Mouse (Mus musculus) MEL (cell line): ENCODE data around the gene Dpf3. TPM values are rescaled to one million over a fixed set of nuclear protein-coding genes. Genes with fewer than 3 reads are reported as not detected.

Source experiments
- DNase-seq: peaks from one replicate; pipeline ENCODE4 v3.0.0; 2011; ENCODE audit warnings: low read depth, low spot score
- H3K27ac ChIP-seq: 2 replicates; pipeline ENCODE4 v1.5.1; 2012; ENCODE audit warnings: low read depth, mild to moderate bottlenecking, control low read depth, low read length, moderate library complexity; ENCODE audit not compliant: control insufficient read depth
- H3K27me3 ChIP-seq, 2 experiments: fragments of 150-350 bp in 1 of 2; sonication (generic) in 1 of 2; 2 replicates each; pipeline ENCODE4 v1.6.1; 2012; ENCODE audit warnings: low read length in 2 of 2, mild to moderate bottlenecking in 2 of 2, improper control_type of control experiment in 1 of 2, moderate library complexity in 1 of 2; ENCODE audit not compliant: insufficient read depth in 2 of 2, control insufficient read depth in 1 of 2
- H3K36me3 ChIP-seq, 2 experiments: 2 replicates each; pipeline ENCODE4 v1.6.1; 2012 to 2014; ENCODE audit warnings: low read length in 2 of 2, improper control_type of control experiment in 1 of 2, inconsistent platforms in 1 of 2, mild to moderate bottlenecking in 1 of 2; ENCODE audit not compliant: insufficient read depth in 2 of 2, control insufficient read depth in 1 of 2
- H3K4me1 ChIP-seq, 2 experiments: fragments of 150-350 bp in 1 of 2; sonication (generic) in 1 of 2; 2 replicates each; pipeline ENCODE4 v1.6.1; 2012; ENCODE audit warnings: low read length in 2 of 2, improper control_type of control experiment in 1 of 2, mild to moderate bottlenecking in 1 of 2; ENCODE audit not compliant: insufficient read depth in 2 of 2, control insufficient read depth in 1 of 2
- H3K4me3 ChIP-seq, 2 experiments: fragments of 150-350 bp in 1 of 2; sonication (generic) in 1 of 2; 2 replicates each; pipeline ENCODE4 v1.5.1; 2012; ENCODE audit warnings: low read depth in 2 of 2, low read length in 2 of 2, mild to moderate bottlenecking in 2 of 2, moderate library complexity in 2 of 2, control low read depth in 1 of 2, improper control_type of control experiment in 1 of 2; ENCODE audit not compliant: control insufficient read depth in 1 of 2, insufficient read depth in 1 of 2
- H3K79me2 ChIP-seq: 2 replicates; pipeline ENCODE4 v1.6.1; 2012; ENCODE audit warnings: mild to moderate bottlenecking, low read length, moderate library complexity; ENCODE audit not compliant: control insufficient read depth, poor library complexity, insufficient read depth
- H3K9ac ChIP-seq: 2 replicates; pipeline ENCODE4 v1.6.1; 2012; ENCODE audit warnings: low read depth, mild to moderate bottlenecking, control low read depth, low read length, moderate library complexity; ENCODE audit not compliant: control insufficient read depth, poor library complexity, severe bottlenecking
- H3K9me3 ChIP-seq: fragments of 150-350 bp; sonication (generic); replicated peaks from 2 replicates; pipeline ENCODE4 v1.6.1; 2012; ENCODE audit warnings: mild to moderate bottlenecking, low read length, improper control_type of control experiment, moderate library complexity; ENCODE audit not compliant: insufficient read depth
- E2F4 ChIP-seq: IDR thresholded peaks from 2 replicates; pipeline ENCODE4 v1.6.1; 2011; ENCODE audit warnings: low read depth, low read length, improper control_type of control experiment, borderline replicate concordance
- EP300 ChIP-seq, 2 experiments: IDR thresholded peaks; 2 replicates each; pipeline ENCODE4 v1.6.1; 2011; ENCODE audit warnings: improper control_type of control experiment in 2 of 2, low read length in 2 of 2, low read depth in 1 of 2, mild to moderate bottlenecking in 1 of 2
- GABPA ChIP-seq: IDR thresholded peaks from 2 replicates; pipeline ENCODE4 v1.6.1; 2012; ENCODE audit warnings: low read depth, mild to moderate bottlenecking, inconsistent platforms, low read length, improper control_type of control experiment, moderate library complexity
- GATA1 ChIP-seq: IDR thresholded peaks from 2 replicates; pipeline ENCODE4 v1.6.1; 2011; ENCODE audit warnings: low read depth, low read length, improper control_type of control experiment
- JUND ChIP-seq: IDR thresholded peaks from 2 replicates; pipeline ENCODE4 v1.6.1; 2011; ENCODE audit warnings: low read depth, mild to moderate bottlenecking, improper control_type of control experiment, low read length
- KAT2A ChIP-seq: conservative IDR thresholded peaks from 2 replicates; pipeline ENCODE4 v1.6.1; 2012; ENCODE audit warnings: low read depth, low read length, improper control_type of control experiment, inconsistent platforms
- MAZ ChIP-seq: IDR thresholded peaks from 2 replicates; pipeline ENCODE4 v1.6.1; 2012; ENCODE audit warnings: low read depth, mild to moderate bottlenecking, inconsistent platforms, low read length, improper control_type of control experiment
- MEF2A ChIP-seq: IDR thresholded peaks from 2 replicates; pipeline ENCODE4 v1.6.1; 2014; ENCODE audit warnings: low read depth, mild to moderate bottlenecking, inconsistent platforms, low read length, improper control_type of control experiment; ENCODE audit not compliant: poor library complexity, insufficient replicate concordance, severe bottlenecking; ENCODE audit errors: extremely low read depth
- MYB ChIP-seq: IDR thresholded peaks from 2 replicates; pipeline ENCODE4 v1.6.1; 2011; ENCODE audit warnings: mild to moderate bottlenecking, low read depth, low read length, improper control_type of control experiment
- POLR2AphosphoS5 ChIP-seq: IDR thresholded peaks from 2 replicates; pipeline ENCODE4 v1.6.1; 2012; ENCODE audit warnings: low read depth, borderline replicate concordance, mild to moderate bottlenecking, inconsistent platforms, low read length, moderate library complexity, mixed read lengths
- SIN3A ChIP-seq: IDR thresholded peaks from 2 replicates; pipeline ENCODE4 v1.6.1; 2012; ENCODE audit warnings: low read length, improper control_type of control experiment, inconsistent platforms
- TBP ChIP-seq: IDR thresholded peaks from 2 replicates; pipeline ENCODE4 v1.8.0; 2011; ENCODE audit warnings: low read depth, low read length, improper control_type of control experiment
- TCF12 ChIP-seq: IDR thresholded peaks from 2 replicates; pipeline ENCODE4 v1.6.1; 2014; ENCODE audit warnings: low read depth, mild to moderate bottlenecking, inconsistent platforms, low read length, improper control_type of control experiment, moderate library complexity
- UBTF ChIP-seq: IDR thresholded peaks from 2 replicates; pipeline ENCODE4 v1.6.1; 2012; ENCODE audit warnings: low read depth, mild to moderate bottlenecking, inconsistent platforms, low read length, improper control_type of control experiment, moderate library complexity, borderline replicate concordance; ENCODE audit not compliant: insufficient read depth
- ZKSCAN1 ChIP-seq: IDR thresholded peaks from 2 replicates; pipeline ENCODE4 v1.6.1; 2012; ENCODE audit warnings: low read depth, mild to moderate bottlenecking, inconsistent platforms, low read length, improper control_type of control experiment, moderate library complexity
- ZMIZ1 ChIP-seq: IDR thresholded peaks from 2 replicates; pipeline ENCODE4 v1.6.1; 2012; ENCODE audit warnings: low read depth, mild to moderate bottlenecking, inconsistent platforms, low read length, improper control_type of control experiment, moderate library complexity
- ZNF384 ChIP-seq: IDR thresholded peaks from 2 replicates; pipeline ENCODE4 v1.6.1; 2012; ENCODE audit warnings: low read depth, mild to moderate bottlenecking, inconsistent platforms, low read length, improper control_type of control experiment
- polyA plus RNA-seq, 2 experiments: library from polyadenylated mRNA; stranded (reverse) in 1 of 2; unstranded in 1 of 2; fragments of >175 nt in 1 of 2; fragments of >200 nt in 1 of 2; gene quantifications; 2 replicates each; pipeline versions ENCODE4 v1.2.1 to v1.2.4; 2012; ENCODE audit warnings: low replicate concordance in 2 of 2, low read depth in 1 of 2; ENCODE audit not compliant: insufficient read length in 2 of 2, insufficient read depth in 1 of 2, missing spikeins in 1 of 2
- total RNA-seq: library from RNA; depleted of rRNA; stranded (reverse); fragments of 300-350 nt; gene quantifications from 2 replicates; pipeline ENCODE4 v1.2.3, GENCODE M21; 2012

The Dpf3 gene
- total and polyA plus RNA-seq, 3 experiments, result 4.2 to 6.8 TPM; not detected in 1

DNA sequence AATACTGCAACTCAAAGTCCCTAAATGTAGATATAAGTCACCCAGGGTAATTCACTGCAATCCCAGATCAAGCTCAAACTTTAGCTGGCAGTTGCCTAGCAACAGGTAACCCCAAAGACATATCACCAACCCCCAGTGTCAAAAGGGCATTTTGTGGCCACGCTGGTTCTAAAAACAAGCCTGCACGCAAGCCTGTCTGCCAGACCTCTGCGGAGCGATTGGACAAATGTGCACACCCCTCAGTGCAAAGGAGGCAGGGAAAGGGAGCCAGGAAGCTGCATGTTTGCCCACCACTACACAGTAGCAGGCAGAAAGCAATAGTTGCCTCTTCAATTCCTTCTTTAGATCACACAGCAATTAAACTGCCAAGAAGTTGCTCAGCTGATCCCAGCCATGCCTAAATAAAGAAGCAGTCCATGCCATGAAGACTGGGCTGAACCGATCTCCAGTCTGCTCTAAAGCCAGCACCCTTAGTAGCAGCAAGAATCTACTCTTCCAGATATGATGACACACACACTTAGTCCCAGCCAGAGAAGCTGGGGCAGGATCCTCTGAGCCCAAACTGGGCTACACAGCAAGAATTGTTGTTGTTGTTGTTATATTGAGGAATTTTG, 13.4 kb downstream of the Dpf3 start:
- Histone ChIP-seq H3K4me3 (no peak overlapping the region), H3K27ac (no peak overlapping the region), H3K4me1 (peaks cover 0 to 5% of the 10 kb centered on the region in 2 experiments; a peak in 2 of 4 replicates), H3K9me3 (no peaks in the 10 kb centered on the region), H3K9ac (no peak overlapping the region), H3K79me2 (peaks cover 3% of the 10 kb centered on the region; the same call in 1 of the 2 replicates), H3K27me3 (no peaks in the 10 kb centered on the region), H3K36me3 (peaks cover 0 to 5% of the 10 kb centered on the region in 2 experiments; a peak in 2 of 4 replicates)
- DNase-seq, result no peak
- no peak for TF ChIP-seq MAZ
- TF ChIP-seq JUND, result no peak
- no peak for TF ChIP-seq POLR2AphosphoS5
- TF ChIP-seq TCF12, result no peak

DNA sequence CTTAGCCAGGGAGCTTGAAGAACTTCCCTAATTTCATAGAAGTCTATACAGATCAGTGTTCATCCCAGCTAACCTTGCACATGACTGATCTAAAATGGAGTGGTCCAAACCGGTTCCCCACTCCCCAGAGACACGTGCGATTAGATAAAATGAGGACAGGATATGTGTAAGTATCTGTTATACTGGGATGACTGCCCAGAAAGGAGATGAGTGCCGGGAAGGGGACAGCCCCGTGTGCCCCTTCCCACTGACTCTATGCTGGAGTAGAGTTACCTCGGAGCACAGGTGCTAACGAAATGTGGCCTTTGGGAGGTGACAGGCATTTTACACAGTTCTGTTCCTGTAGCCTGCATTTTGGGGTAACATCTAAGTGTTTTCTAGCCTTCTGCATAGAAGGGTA, 15.8 kb downstream of the Dpf3 start:
- Histone ChIP-seq H3K9me3 (no peaks in the 10 kb centered on the region), H3K36me3 (no peaks in the 10 kb centered on the region), H3K79me2 (no peaks in the 10 kb centered on the region), H3K9ac (no peak overlapping the region), H3K27ac (no peak overlapping the region), H3K4me1 (no peaks in the 10 kb centered on the region), H3K27me3 (no peaks in the 10 kb centered on the region), H3K4me3 (no peak overlapping the region)
- no peak for DNase-seq
- no peak for TF ChIP-seq E2F4
- TF ChIP-seq UBTF, result no peak
- no peak for TF ChIP-seq GABPA
- TF ChIP-seq GATA1, result no peak
- no peak for TF ChIP-seq TBP
- TF ChIP-seq MYB, result no peak
- no peak for TF ChIP-seq ZKSCAN1
- no peak for TF ChIP-seq ZNF384
- no peak for TF ChIP-seq ZMIZ1
- TF ChIP-seq SIN3A, result no peak

DNA sequence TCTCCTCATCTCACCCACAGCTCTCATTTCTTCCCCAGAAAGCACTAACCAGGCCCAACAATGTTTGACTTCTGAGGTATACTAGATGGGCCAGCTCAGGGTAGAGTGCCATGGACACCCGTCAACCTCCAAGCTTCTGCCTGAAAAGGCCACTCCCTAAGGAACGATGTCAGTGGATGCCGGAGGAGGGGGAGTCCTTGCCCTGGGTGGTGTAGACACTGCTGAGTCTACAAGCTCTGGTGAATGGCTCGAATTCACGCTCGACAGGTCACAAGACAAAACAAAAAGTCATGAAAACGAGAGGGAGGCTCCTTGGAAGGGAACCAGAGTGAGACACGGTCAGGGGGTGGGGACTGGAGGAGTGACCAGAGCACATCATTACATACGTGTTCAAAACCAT, 17.4 kb downstream of the Dpf3 start:
- Histone ChIP-seq H3K4me3 (no peak overlapping the region), H3K27me3 (no peaks in the 10 kb centered on the region), H3K9me3 (no peaks in the 10 kb centered on the region), H3K27ac (no peak overlapping the region), H3K9ac (no peak overlapping the region), H3K4me1 (no peaks in the 10 kb centered on the region), H3K36me3 (no peaks in the 10 kb centered on the region), H3K79me2 (no peaks in the 10 kb centered on the region)
- no peak for DNase-seq
- TF ChIP-seq MEF2A (no peak), ZMIZ1 (no peak), EP300 (IDR thresholded peaks at IDR 0.05; ENCODE audit: low read depth in 1 of 2, low read length in 2 of 2) (no peak), ZKSCAN1 (no peak), KAT2A (no peak)
